Mouse (Mus musculus) hindlimb bud, embryonic 11.5 days (tissue): ENCODE results near the gene Btn1a1.

Source experiments
- DNase-seq: peaks from one replicate; pipeline ENCODE4 v3.0.0-alpha.2; 2012; ENCODE audit warnings: low read depth, low spot score; ENCODE audit errors: extremely low spot score

Gene Btn1a1

GRCm38 (mm10) chr13:23423286-23424051 lies 42.2 kb downstream of the Btn1a1 start, which contains the start of gene Abt1:
Abt1 (minus strand) TSS chr13:23423866.
- peak; percentile 93 for DNase-seq

- no peak for DNase-seq
Measured at GRCm38 (mm10) chr13:23422351-23422750, 43.4 kb downstream of the Btn1a1 start.

GRCm38 (mm10) chr13:23412630-23413521 lies 52.8 kb downstream of the Btn1a1 start:
- peak; percentile 99 for DNase-seq

DNA sequence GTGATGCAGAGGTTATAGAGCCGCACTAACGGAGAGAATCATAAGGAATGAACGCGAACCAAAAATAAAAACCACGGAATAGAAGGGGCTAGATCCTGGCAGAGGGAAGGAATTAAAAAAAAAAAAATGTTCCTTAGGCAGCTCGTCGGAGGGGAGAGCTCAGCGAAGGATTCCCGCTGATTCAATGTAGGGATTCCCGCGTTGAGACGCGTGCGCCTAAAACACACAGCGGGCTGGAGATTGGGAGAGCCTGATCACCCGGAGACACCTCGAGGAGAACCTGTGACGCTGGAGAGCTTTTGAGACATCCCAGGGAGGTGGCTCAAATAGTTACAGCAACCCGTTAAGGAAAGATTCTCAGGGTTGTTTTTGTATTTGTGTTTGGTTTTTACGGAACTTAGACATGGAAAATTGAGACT lies 53.5 kb downstream of the Btn1a1 start:
- no peak for DNase-seq

- no peak for DNase-seq
Measured at GRCm38 (mm10) chr13:23411311-23412210, 54.1 kb downstream of the Btn1a1 start.

- no peak for DNase-seq
Measured at GRCm38 (mm10) chr13:23410632-23411031, 55.1 kb downstream of the Btn1a1 start.
